Mouse (Mus musculus) limb, embryonic 11.5 days (tissue): ENCODE measurements around the gene Rftn1. TPM values are rescaled to one million over a fixed set of nuclear protein-coding genes. Genes with fewer than 3 reads are reported as not detected.

Experiments used
- ATAC-seq: fragments of 200-750 bp; cut with Nextera tagmentation; 2 replicates; pipeline ENCODE4 v1.8.0; 2017; ENCODE audit warnings: low read depth; ENCODE audit not compliant: insufficient number of reproducible peaks, low FRiP score, low TSS enrichment
- DNase-seq: peaks from one replicate; pipeline ENCODE4 v3.0.0-alpha.2; 2015; ENCODE audit warnings: low spot score
- H3K27ac ChIP-seq: fragments of 300-500 bp; sonication (generic); replicated peaks from 2 replicates; pipeline ENCODE4 v1.5.1; 2014; ENCODE audit warnings: low read depth, mild to moderate bottlenecking, low read length
- H3K27me3 ChIP-seq: fragments of 300-500 bp; sonication (generic); 2 replicates; pipeline ENCODE4 v1.6.1; 2014; ENCODE audit warnings: mild to moderate bottlenecking, low read length, mixed read lengths; ENCODE audit not compliant: control insufficient read depth, insufficient read depth
- H3K36me3 ChIP-seq: fragments of 300-500 bp; sonication (generic); 2 replicates; pipeline ENCODE4 v1.6.1; 2014; ENCODE audit warnings: mild to moderate bottlenecking, low read length, moderate library complexity, mixed read lengths; ENCODE audit not compliant: control insufficient read depth, insufficient read depth
- H3K4me1 ChIP-seq: fragments of 300-500 bp; sonication (generic); 2 replicates; pipeline ENCODE4 v1.6.1; 2014; ENCODE audit warnings: low read length, mixed read lengths; ENCODE audit not compliant: control insufficient read depth, insufficient read depth
- H3K4me2 ChIP-seq: fragments of 300-500 bp; sonication (generic); 2 replicates; pipeline ENCODE4 v1.6.1; 2014; ENCODE audit warnings: low read depth, mild to moderate bottlenecking, moderate library complexity; ENCODE audit not compliant: severe bottlenecking
- H3K4me3 ChIP-seq: fragments of 300-500 bp; sonication (generic); 2 replicates; pipeline ENCODE4 v1.5.1; 2014; ENCODE audit warnings: low read depth, low read length
- H3K9ac ChIP-seq: fragments of 300-500 bp; sonication (generic); 2 replicates; pipeline ENCODE4 v1.6.1; 2014; ENCODE audit warnings: mild to moderate bottlenecking, low read length
- H3K9me3 ChIP-seq: fragments of 300-500 bp; sonication (generic); 2 replicates; pipeline ENCODE4 v1.6.1; 2016; ENCODE audit warnings: low read length; ENCODE audit not compliant: control insufficient read depth
- WGBS: fragments of 180-500 bp; shearing (Covaris S2); extraction: QIAGEN DNeasy Blood & Tissue Kit; methylation state at CpG from one replicate; pipeline ENCODE4 v1.1.7; 2014; 5-methylcytosine and 5-hydroxymethylcytosine counted together
- polyA plus RNA-seq: library from polyadenylated mRNA; unstranded; fragments of >200 nt; fragmentation: Nextera tagmentation; extraction: Ambion mirVana; gene quantifications from 2 replicates; pipeline ENCODE4 v1.2.1, GENCODE M21; 2014

The Rftn1 gene
- 5.1 and 7.5 TPM in 2 replicates for polyA plus RNA-seq

DNA sequence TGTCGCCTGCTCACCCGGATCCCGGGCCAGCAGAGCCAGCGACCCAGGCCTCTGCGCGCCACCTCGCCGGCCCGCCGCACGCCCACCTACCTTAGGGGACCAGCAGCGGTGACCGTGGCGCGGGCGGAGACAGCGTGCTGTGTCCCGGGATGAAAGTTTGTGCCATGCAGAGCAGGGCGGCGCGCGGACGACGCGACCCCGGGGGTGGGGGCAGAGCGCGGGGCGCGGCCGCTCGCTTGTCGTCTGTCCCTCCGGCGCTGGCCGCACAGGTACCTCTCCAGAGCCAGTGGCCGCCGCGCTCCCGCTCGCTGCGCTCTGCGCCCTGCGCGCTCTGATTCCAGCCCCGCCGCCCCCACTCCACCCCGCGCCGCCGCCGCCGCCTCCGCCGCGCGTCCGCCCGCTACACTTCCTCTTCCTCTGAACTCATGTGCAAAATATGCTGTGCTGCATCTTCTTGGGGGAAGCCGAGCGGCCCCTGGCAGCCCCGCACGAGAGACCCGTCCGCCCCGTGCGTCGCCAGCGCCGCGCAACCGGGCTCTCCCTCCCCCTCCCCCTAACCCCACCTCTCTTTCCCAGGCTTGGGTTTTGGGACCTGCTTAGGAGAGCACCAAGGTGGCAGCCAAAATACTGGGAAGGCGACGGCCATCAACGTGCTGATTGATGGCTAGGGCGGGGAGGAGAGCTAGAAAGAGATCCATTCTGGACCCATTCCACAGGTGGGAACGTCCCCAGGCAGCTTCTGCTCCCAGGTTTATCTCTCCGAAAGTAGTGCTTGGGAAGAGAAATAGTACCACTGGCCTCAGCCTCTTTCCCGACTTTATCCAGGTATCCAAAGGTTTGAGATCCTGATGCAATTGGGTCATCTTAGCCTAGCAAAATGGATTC, at the start of gene Rftn1:
Gene Rftn1 (minus strand): TSS at position 544 of the 885 bp plus-strand sequence.
- no peaks in the 10 kb centered on the region; the same call in 1 of the 2 replicates for H3K4me1 ChIP-seq
- peak within 1 kb of the TSS; percentile 65 for H3K4me3 ChIP-seq
- WGBS = under 1% methylated on average over 66 of the region's 79 CpGs
- peak within 1 kb of the TSS; percentile 99 for H3K4me2 ChIP-seq
- peak; percentile 64 for DNase-seq
- H3K9ac ChIP-seq = peak within 1 kb of the TSS; percentile 59
- H3K36me3 ChIP-seq = no peaks in the 10 kb centered on the region
- H3K27ac ChIP-seq = no peak within 1 kb of the TSS
- H3K9me3 ChIP-seq = no peaks in the 10 kb centered on the region
- peak; percentile 58 for ATAC-seq
- peaks cover 10% of the 10 kb centered on the region; the same call in 1 of the 2 replicates for H3K27me3 ChIP-seq

DNA sequence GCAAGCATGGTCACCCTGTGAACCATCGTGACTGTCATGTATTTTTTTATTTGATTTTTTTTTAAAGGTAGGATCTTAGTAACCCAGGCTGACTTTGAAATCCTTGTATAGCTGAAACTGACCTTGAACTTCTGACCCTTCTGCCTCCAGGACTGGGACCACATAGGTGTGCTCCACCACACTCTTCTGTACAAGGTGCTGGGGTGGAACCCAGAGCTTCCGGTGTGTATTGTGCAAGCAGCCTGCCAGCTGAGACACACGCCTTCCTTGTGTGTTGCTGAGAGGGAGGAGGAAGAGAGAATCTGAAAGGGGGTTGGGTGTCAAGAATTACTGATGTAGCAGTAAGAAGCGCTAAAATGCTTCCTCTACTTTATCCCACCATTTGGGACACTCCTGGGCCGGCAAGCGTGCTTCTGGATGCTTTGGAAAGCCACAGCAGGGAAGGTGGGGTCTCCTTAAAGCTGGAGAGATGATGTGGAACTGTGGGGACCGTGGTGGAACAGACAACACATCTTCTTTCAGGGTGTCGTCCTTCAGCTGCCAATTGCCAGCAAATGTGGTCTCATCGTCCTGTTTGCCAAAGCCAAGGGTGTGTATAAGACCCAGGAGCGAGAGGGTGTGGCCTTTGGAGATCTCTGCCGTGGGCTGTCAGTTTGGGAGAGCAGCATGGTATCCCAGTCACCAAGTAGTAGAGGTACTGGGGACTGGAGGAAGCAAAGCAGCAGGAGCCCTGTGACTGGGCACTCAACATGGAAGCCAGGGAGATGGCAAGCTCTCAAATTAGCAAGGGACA, 47.5 kb upstream of the Rftn1 start:
- WGBS = 64% methylated on average over 11 of the region's 11 CpGs
- H3K27me3 ChIP-seq = no peaks in the 10 kb centered on the region
- no peak for ATAC-seq
- no peaks in the 10 kb centered on the region for H3K36me3 ChIP-seq
- 0 out of 2 replicates have a peak, but pooled peaks cover 3% of the 10 kb centered on the region for H3K4me1 ChIP-seq
- no peak for DNase-seq
- H3K4me3 ChIP-seq = no peak overlapping the region
- H3K4me2 ChIP-seq = no peak overlapping the region
- H3K9me3 ChIP-seq = no peaks in the 10 kb centered on the region
- H3K9ac ChIP-seq = no peak overlapping the region
- H3K27ac ChIP-seq = no peak overlapping the region

- 8% methylated on average over 8 of the region's 8 CpGs for WGBS
- peak; percentile 90 for DNase-seq
- Histone ChIP-seq H3K9me3 (no peaks in the 10 kb centered on the region), H3K36me3 (no peaks in the 10 kb centered on the region), H3K4me3 (no peak overlapping the region), H3K4me1 (0 out of 2 replicates have a peak, but pooled peaks cover 3% of the 10 kb centered on the region), H3K27me3 (no peaks in the 10 kb centered on the region), H3K9ac (no peak overlapping the region), H3K4me2 (no peak overlapping the region), H3K27ac (no peak overlapping the region)
- ATAC-seq = no peak
Measured at GRCm38 (mm10) chr17:50237436-50237709, 46.9 kb upstream of the Rftn1 start.

DNA sequence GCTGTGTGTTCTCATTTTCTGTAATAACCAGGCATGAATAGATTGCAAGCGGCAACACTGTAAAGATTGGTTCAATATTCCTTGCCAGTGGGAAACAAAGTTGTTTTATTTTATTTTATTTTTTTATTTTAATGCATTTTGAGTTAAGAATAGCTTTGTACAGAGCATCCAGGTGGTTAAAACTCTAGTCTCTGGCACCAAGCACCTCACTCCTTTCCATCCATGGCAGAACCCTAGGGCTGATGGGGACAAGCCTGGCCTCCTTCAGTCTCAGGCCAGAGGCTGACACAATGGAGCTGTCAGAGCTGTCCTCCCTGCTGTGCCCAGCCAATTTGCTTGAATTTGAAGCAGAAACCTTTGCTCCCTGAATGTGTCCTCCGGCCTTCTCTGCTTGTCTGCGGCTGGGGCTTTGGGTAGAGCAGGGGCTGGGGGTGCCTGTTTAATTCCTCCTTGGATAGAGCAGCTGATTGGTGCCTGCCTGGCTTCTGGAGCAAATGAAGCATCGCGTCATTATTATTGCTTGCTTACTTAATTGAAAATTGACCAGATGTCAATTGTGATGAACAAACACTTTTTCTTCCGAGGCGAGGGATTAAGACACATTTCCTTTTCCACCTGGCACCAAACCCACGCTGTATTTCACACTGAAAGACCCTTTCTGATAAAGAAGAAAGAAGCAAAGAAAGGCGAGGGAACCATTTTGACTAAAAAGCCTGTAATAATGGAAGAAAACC, 46.4 kb upstream of the Rftn1 start:
- H3K4me2 ChIP-seq = no peak overlapping the region
- H3K9me3 ChIP-seq = no peaks in the 10 kb centered on the region
- H3K4me3 ChIP-seq = no peak overlapping the region
- WGBS = 54% methylated on average over 9 of the region's 9 CpGs
- DNase-seq = peak; percentile 25
- peak overlapping the region; percentile 30; the same call in 1 of the 2 replicates for H3K9ac ChIP-seq
- 0 out of 2 replicates have a peak, but pooled peaks cover 3% of the 10 kb centered on the region for H3K4me1 ChIP-seq
- no peak overlapping the region for H3K27ac ChIP-seq
- no peaks in the 10 kb centered on the region for H3K36me3 ChIP-seq
- no peaks in the 10 kb centered on the region for H3K27me3 ChIP-seq
- no peak for ATAC-seq

DNA sequence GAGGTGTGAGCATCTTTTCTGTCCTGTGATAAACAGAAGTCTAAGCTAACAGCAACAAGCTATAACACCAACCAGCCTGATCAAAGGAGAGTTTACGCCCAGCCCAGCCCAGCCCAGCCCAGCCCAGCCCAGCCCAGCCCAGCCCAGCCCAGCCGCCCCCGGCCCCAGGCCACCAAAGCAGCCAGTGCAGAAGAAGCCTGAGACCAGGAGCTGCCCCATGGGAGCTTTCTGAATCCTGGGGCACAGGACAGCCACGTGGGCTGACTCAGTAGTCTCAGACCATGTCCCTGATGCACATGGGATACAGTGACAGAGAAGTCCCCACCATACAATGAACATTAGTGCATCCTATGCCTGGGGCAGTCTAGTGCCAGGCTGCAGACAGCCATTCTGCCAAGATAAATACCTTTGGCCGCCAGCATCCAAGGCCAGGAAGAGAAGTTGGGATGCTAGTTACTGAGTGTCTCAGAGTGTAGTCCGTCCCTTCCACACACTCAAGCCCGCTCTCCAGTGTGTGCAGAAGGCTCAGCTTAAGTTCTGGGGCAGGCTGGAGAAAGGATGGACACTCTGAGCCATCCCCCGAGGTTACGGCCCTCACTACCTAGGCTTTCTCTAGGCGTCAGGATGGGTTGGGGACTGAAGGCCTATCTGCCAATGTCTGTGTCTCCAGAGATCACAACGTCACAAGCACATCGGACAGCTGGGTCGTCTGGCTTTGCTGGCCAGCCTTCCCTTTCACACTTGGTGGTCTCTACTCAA, 45.6 kb upstream of the Rftn1 start:
- Histone ChIP-seq H3K27me3 (no peaks in the 10 kb centered on the region), H3K9me3 (no peaks in the 10 kb centered on the region), H3K36me3 (no peaks in the 10 kb centered on the region), H3K4me3 (no peak overlapping the region), H3K9ac (no peak overlapping the region), H3K27ac (no peak overlapping the region), H3K4me1 (0 out of 2 replicates have a peak, but pooled peaks cover 3% of the 10 kb centered on the region), H3K4me2 (no peak overlapping the region)
- 46% methylated on average over 13 of the region's 13 CpGs for WGBS
- no peak for DNase-seq
- no peak for ATAC-seq

DNA sequence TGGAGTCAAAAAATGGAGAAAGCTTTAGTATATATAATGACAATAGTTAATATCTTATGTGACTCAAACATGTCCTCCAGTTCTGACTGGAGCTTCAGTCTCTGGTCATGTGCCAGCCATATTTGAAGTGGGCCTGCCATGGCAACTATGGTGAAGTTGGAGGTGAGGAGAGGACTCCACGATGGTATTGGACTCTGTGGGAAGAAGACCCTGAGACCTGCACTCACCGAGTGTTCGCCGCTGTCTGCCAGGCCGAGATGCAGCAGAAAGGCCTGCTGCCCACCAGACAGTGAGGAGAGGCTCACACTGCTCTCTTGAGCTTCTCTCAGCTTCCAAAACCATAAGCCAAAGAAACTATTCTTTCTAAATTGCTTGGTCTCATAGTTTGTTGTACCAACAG, 43.5 kb upstream of the Rftn1 start:
- Histone ChIP-seq H3K4me3 (no peak overlapping the region), H3K36me3 (no peaks in the 10 kb centered on the region), H3K27me3 (no peaks in the 10 kb centered on the region), H3K9ac (no peak overlapping the region), H3K9me3 (no peaks in the 10 kb centered on the region), H3K27ac (no peak overlapping the region), H3K4me1 (0 out of 2 replicates have a peak, but pooled peaks cover 3% of the 10 kb centered on the region), H3K4me2 (no peak overlapping the region)
- WGBS = 91% methylated on average over 5 of the region's 5 CpGs
- DNase-seq = no peak
- ATAC-seq = no peak

DNA sequence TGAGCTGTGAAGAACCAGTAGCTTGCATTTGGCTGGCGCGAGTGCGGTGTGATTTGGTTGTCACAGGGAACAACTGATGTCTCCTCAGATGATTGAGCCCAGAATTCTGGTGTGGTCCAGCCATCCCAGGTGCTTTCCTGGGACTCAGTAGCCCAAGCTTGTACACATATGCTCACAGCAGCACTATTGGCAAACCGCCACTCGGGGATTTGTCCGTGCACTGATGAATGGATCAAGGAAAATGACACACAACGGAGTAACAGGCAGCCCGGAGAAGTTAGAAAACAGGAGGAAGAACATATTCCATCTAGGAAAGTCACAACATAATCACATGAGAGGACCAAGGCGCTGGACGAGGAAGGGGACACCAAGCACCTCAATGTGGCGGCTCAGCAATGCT, 42.3 kb upstream of the Rftn1 start:
- 93% methylated on average over 11 of the region's 11 CpGs for WGBS
- no peaks in the 10 kb centered on the region for H3K9me3 ChIP-seq
- no peak overlapping the region for H3K4me2 ChIP-seq
- no peak for ATAC-seq
- no peak overlapping the region for H3K4me3 ChIP-seq
- no peak overlapping the region for H3K27ac ChIP-seq
- no peaks in the 10 kb centered on the region for H3K36me3 ChIP-seq
- no peaks in the 10 kb centered on the region for H3K27me3 ChIP-seq
- no peak for DNase-seq
- 0 out of 2 replicates have a peak, but pooled peaks cover 3% of the 10 kb centered on the region for H3K4me1 ChIP-seq
- no peak overlapping the region for H3K9ac ChIP-seq
